Mouse (Mus musculus): ENCODE data around the gene Slc23a4. TPM values are rescaled to one million over a fixed set of nuclear protein-coding genes. Genes with fewer than 3 reads are reported as not detected.

Slc23a4 gene
- total RNA-seq, 1 experiment, result 2.1 TPM

DNA sequence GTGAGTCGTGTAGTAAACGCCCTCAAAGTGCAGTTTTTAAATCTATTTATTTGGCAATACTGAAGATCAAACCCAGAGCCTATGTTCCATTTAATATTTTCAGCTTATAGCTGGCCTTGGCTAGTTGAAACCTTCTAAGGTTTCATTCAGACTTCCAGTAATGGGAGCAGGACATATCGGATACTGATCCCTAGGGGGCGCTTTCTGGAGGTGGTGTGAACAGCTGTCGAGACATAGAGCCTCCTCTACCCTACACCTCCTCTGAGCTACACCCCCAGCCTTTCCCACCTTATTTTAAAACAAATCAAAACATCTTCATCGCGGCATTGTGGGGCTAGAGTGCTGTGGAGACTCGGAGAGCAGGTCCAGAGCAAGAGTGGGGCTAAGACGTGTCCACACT, 7.5 kb downstream of the Slc23a4 start:
- Histone ChIP-seq H3K9me3 (ENCODE audit: control insufficient read depth, insufficient read depth, low read depth, low read length) (no peaks in the 10 kb centered on the region), H3K9ac (ENCODE audit: insufficient read depth, low read depth, low read length, poor library complexity, severe bottlenecking) (no peak overlapping the region), H3K36me3 (ENCODE audit: control insufficient read depth, insufficient read depth, low read length, poor library complexity, severe bottlenecking) (no peaks in the 10 kb centered on the region), H3K4me1 (ENCODE audit: control insufficient read depth in 2 of 2, insufficient read depth in 2 of 2, low read length in 2 of 2, poor library complexity in 1 of 2) (peaks cover 0 to 2% of the 10 kb centered on the region in 2 experiments; a peak in 2 of 4 replicates), H3K4me3 (ENCODE audit: insufficient read depth in 1 of 2, low read depth in 1 of 2, low read length in 2 of 2, poor library complexity in 1 of 2, severe bottlenecking in 1 of 2) (no peak overlapping the region), H3K27ac (ENCODE audit: insufficient read depth, low read depth, low read length, poor library complexity, severe bottlenecking) (no peak overlapping the region)
- in situ Hi-C loops (cut with MboI; ENCODE audit: low sequenced_read_pairs in 2 of 2, unreplicated experiment in 2 of 2), result no loop called here
- no peak for DNase-seq (ENCODE audit: low read depth, low spot score)
- no peak for TF ChIP-seq CHD2 (IDR thresholded peaks at IDR 0.05; ENCODE audit: low read depth, low read length)
- no peak for TF ChIP-seq MAFK (IDR thresholded peaks at IDR 0.05; ENCODE audit: insufficient read depth, low read depth, low read length)
- no peak for TF ChIP-seq HCFC1 (IDR thresholded peaks at IDR 0.05; ENCODE audit: borderline replicate concordance, insufficient read depth, low read length)
- no peak for TF ChIP-seq ZNF384 (IDR thresholded peaks at IDR 0.05; ENCODE audit: low read depth, low read length)
- no peak for TF ChIP-seq ZC3H11A (IDR thresholded peaks at IDR 0.05; ENCODE audit: borderline replicate concordance, low read depth, low read length)

DNA sequence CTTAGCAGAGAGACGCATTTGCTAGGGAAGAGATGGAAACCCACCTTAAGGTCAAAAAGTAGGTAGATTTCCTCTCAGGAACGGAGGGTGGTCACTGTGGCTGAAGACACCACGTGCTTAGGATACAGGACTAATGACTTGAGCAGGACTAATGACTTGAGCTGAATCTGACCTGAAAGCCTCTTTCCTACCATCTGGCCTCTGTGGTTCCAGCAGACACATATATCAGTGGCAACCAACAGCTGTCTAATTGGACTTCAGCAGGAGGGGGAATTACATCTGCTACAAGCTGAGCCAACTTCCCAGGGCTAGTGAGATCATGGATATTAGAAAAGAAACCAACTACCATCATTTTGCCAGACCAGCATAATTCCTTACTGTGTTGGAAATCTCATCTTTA, 8.9 kb downstream of the Slc23a4 start:
- no peaks in the 10 kb centered on the region for H3K4me1 ChIP-seq (ENCODE audit: control insufficient read depth in 2 of 2, insufficient read depth in 2 of 2, low read length in 2 of 2, poor library complexity in 1 of 2)
- H3K27ac ChIP-seq (ENCODE audit: insufficient read depth, low read depth, low read length, poor library complexity, severe bottlenecking), result no peak overlapping the region
- no peaks in the 10 kb centered on the region for H3K36me3 ChIP-seq (ENCODE audit: control insufficient read depth, insufficient read depth, low read length, poor library complexity, severe bottlenecking)
- TF ChIP-seq ZC3H11A (IDR thresholded peaks at IDR 0.05; ENCODE audit: borderline replicate concordance, low read depth, low read length) (no peak), MAFK (IDR thresholded peaks at IDR 0.05; ENCODE audit: insufficient read depth, low read depth, low read length) (no peak), HCFC1 (IDR thresholded peaks at IDR 0.05; ENCODE audit: borderline replicate concordance, insufficient read depth, low read length) (no peak), ZNF384 (IDR thresholded peaks at IDR 0.05; ENCODE audit: low read depth, low read length) (no peak), CHD2 (IDR thresholded peaks at IDR 0.05; ENCODE audit: low read depth, low read length) (no peak)
- H3K9me3 ChIP-seq (ENCODE audit: control insufficient read depth, insufficient read depth, low read depth, low read length), result no peaks in the 10 kb centered on the region
- no peak overlapping the region for H3K9ac ChIP-seq (ENCODE audit: insufficient read depth, low read depth, low read length, poor library complexity, severe bottlenecking)
- no peak for DNase-seq (ENCODE audit: low read depth, low spot score)
- H3K4me3 ChIP-seq (ENCODE audit: insufficient read depth in 1 of 2, low read depth in 1 of 2, low read length in 2 of 2, poor library complexity in 1 of 2, severe bottlenecking in 1 of 2), result no peak overlapping the region
- in situ Hi-C loops (cut with MboI; ENCODE audit: low sequenced_read_pairs in 2 of 2, unreplicated experiment in 2 of 2), result no loop called here

DNA sequence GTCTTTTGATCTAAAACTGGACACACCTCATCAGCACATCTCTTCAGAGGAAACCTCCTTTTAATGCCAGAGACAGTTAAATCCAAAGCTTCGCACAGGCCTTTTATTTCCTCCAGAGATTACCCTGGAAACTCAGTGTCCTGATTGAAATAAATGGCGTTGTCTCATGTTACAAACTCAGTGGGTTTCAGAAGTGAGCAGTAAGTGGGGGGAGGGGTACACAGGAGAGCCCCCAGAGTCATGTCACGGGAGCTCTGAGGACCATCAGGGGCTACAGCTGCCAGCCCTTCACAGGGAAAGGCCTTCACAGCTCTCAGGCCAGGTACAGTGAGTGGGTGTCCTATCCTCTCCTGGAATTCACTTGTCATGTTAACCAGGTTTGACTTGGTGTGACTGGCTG, 17.0 kb downstream of the Slc23a4 start:
- TF ChIP-seq ZNF384 (IDR thresholded peaks at IDR 0.05; ENCODE audit: low read depth, low read length) (no peak), MAFK (IDR thresholded peaks at IDR 0.05; ENCODE audit: insufficient read depth, low read depth, low read length) (no peak), HCFC1 (IDR thresholded peaks at IDR 0.05; ENCODE audit: borderline replicate concordance, insufficient read depth, low read length) (no peak), ZC3H11A (IDR thresholded peaks at IDR 0.05; ENCODE audit: borderline replicate concordance, low read depth, low read length) (no peak), CHD2 (IDR thresholded peaks at IDR 0.05; ENCODE audit: low read depth, low read length) (no peak)
- no peak overlapping the region for H3K4me3 ChIP-seq (ENCODE audit: insufficient read depth in 1 of 2, low read depth in 1 of 2, low read length in 2 of 2, poor library complexity in 1 of 2, severe bottlenecking in 1 of 2)
- peaks cover 0 to 4% of the 10 kb centered on the region in 2 experiments; a peak in 2 of 4 replicates for H3K4me1 ChIP-seq (ENCODE audit: control insufficient read depth in 2 of 2, insufficient read depth in 2 of 2, low read length in 2 of 2, poor library complexity in 1 of 2)
- no peak overlapping the region for H3K9ac ChIP-seq (ENCODE audit: insufficient read depth, low read depth, low read length, poor library complexity, severe bottlenecking)
- no peak overlapping the region for H3K27ac ChIP-seq (ENCODE audit: insufficient read depth, low read depth, low read length, poor library complexity, severe bottlenecking)
- in situ Hi-C loops (cut with MboI; ENCODE audit: low sequenced_read_pairs in 2 of 2, unreplicated experiment in 2 of 2), result no loop called here
- no peaks in the 10 kb centered on the region for H3K36me3 ChIP-seq (ENCODE audit: control insufficient read depth, insufficient read depth, low read length, poor library complexity, severe bottlenecking)
- H3K9me3 ChIP-seq (ENCODE audit: control insufficient read depth, insufficient read depth, low read depth, low read length), result no peaks in the 10 kb centered on the region
- no peak for DNase-seq (ENCODE audit: low read depth, low spot score)

DNA sequence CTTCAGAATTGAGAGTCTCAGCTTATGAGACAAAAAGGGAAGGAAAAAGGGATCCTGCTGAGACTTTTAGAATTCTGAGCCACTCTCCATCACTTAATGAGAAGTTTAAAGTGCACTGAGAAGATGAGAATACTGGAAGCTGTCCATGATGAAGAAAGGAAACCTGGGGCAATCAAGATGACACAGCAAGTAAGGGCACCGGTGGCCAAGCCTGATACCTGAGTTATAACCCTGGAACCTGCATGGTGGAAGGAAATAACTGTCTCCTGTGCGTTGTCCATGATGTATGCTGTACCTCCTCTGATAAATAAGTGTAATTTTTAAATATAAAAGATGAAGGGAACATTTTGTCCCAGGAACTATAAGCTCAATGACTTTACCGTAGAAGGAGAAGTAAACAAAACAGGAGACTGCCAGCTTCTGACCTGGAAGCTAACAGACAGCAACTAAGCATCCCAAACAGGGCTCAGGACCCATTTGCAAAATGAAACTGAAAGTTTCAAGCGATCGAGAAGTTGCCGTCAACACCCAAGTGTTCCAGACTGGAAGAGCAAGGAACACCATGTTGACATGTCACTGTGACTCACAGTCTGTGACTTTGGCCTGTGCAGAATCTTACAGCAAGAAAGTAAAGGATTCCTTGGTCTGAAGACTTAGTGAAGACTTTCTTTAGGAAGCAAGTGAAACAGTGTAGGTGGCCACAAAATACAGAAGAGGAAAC, 22.2 kb downstream of the Slc23a4 start:
- Histone ChIP-seq H3K4me3 (ENCODE audit: insufficient read depth in 1 of 2, low read depth in 1 of 2, low read length in 2 of 2, poor library complexity in 1 of 2, severe bottlenecking in 1 of 2) (no peak overlapping the region), H3K9me3 (ENCODE audit: control insufficient read depth, insufficient read depth, low read depth, low read length) (no peaks in the 10 kb centered on the region), H3K27ac (ENCODE audit: insufficient read depth, low read depth, low read length, poor library complexity, severe bottlenecking) (no peak overlapping the region), H3K4me1 (ENCODE audit: control insufficient read depth in 2 of 2, insufficient read depth in 2 of 2, low read length in 2 of 2, poor library complexity in 1 of 2) (peaks cover 0 to 2% of the 10 kb centered on the region in 2 experiments; a peak in 2 of 4 replicates), H3K36me3 (ENCODE audit: control insufficient read depth, insufficient read depth, low read length, poor library complexity, severe bottlenecking) (no peaks in the 10 kb centered on the region), H3K9ac (ENCODE audit: insufficient read depth, low read depth, low read length, poor library complexity, severe bottlenecking) (no peak overlapping the region)
- in situ Hi-C loops (cut with MboI; ENCODE audit: low sequenced_read_pairs in 2 of 2, unreplicated experiment in 2 of 2), result no loop called here
- DNase-seq (ENCODE audit: low read depth, low spot score), result no peak
- no peak for TF ChIP-seq ZC3H11A (IDR thresholded peaks at IDR 0.05; ENCODE audit: borderline replicate concordance, low read depth, low read length)
- no peak for TF ChIP-seq ZNF384 (IDR thresholded peaks at IDR 0.05; ENCODE audit: low read depth, low read length)
- TF ChIP-seq HCFC1 (IDR thresholded peaks at IDR 0.05; ENCODE audit: borderline replicate concordance, insufficient read depth, low read length), result no peak
- TF ChIP-seq MAFK (IDR thresholded peaks at IDR 0.05; ENCODE audit: insufficient read depth, low read depth, low read length), result no peak
- no peak for TF ChIP-seq CHD2 (IDR thresholded peaks at IDR 0.05; ENCODE audit: low read depth, low read length)
